Mouse (Mus musculus) left cerebral cortex, postnatal 14 days (tissue): ENCODE measurements around the gene Frs3. TPM values are rescaled to one million over a fixed set of nuclear protein-coding genes. Genes with fewer than 3 reads are reported as not detected.
A peak's percentile ranks its signal among the peaks of the same experiment; 100 is the strongest.
"Not testable (repeated sequence)": the region's sequence is repeated elsewhere in the genome, so short reads cannot be mapped to it uniquely, and the experiment has no call there.

Source experiments
- DNase-seq, 2 experiments: peaks; one replicate each; pipeline ENCODE4 v3.0.0; 2021 to 2022; ENCODE audit warnings: low spot score in 2 of 2, mixed read lengths in 1 of 2
- intact Hi-C: fragments of 180-260 bp; cut with DNase I; formaldehyde crosslinking; loops from one replicate; pipeline ENCODE4 v1.15.1; 2025
- long read RNA-seq, 2 experiments: library from polyadenylated mRNA; stranded (forward); transcript quantifications; one replicate each; pipeline ENCODE4 v2.0.0; 2021
- total RNA-seq, 2 experiments: library from RNA; stranded (reverse); gene quantifications; 2 replicates each; pipeline ENCODE4 v1.2.3; 2021

The Frs3 gene
- 10 to 100 TPM; 23.4 to 26.1 TPM for total RNA-seq
- long read RNA-seq, experiment 1, transcript Frs3-201 (7 exons, 2,144 nt): major isoform, 11 of 18 reads
- long read RNA-seq, experiment 1, partial matches to known transcripts: 1 of 18 reads
- long read RNA-seq, experiment 1, other reads (novel, unspliced or antisense): 6 of 18 reads
- long read RNA-seq, experiment 2, transcript Frs3-201 (7 exons, 2,144 nt): major isoform, 7 of 17 reads
- long read RNA-seq, experiment 2, partial matches to known transcripts: 5 of 17 reads
- long read RNA-seq, experiment 2, other reads (novel, unspliced or antisense): 5 of 17 reads

DNA sequence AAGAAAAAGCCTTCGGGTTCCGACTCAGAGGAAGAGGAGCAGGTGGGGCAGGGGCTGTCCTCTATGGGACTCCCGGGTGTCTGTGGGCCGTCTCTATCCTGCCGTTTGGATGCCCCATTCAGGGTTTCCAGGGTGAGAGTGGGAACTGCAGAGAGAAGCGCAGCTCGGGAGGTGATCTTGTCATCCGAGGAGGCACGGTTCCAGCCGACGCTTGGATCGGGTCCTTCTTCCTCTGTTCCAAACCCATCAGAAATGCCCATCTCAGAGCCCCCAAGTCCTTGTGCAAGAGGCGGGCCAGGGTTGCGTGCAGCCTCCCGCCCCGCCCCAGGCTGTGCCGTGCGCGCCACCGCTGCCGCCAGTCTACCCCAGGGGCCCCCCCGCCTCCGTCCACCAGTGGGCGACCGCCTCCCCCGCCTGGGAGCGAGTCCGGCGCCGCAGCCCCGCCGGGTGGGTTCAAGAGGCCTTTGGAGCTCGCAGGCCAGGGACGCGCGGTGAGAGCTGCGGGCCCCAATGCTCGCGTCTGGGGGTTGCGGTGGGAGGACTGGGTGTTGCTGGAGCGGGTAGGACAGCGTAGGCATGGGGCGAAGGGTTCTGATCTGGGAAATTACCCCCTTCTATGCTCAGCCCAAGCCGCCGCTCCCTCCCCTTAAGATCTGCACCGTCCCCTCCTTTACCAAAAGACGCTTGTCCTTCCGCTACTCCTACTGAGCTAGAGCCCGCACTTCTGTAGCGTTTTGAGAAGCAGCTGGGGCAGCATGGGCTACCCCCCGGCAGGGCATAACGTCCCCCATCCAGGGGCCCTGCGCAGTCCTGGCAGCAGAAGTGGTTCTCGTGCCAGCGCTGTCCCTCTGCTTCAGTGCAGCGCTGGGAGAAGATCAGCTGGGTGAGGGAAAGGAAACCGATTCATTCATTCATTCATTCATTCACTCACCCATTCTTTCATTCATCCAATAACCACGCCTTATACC is at the start of gene Frs3:
Gene Frs3, plus strand, starts transcription at position 423 of the 968 bp plus-strand sequence.
- intact Hi-C loops: no loop called here

DNA sequence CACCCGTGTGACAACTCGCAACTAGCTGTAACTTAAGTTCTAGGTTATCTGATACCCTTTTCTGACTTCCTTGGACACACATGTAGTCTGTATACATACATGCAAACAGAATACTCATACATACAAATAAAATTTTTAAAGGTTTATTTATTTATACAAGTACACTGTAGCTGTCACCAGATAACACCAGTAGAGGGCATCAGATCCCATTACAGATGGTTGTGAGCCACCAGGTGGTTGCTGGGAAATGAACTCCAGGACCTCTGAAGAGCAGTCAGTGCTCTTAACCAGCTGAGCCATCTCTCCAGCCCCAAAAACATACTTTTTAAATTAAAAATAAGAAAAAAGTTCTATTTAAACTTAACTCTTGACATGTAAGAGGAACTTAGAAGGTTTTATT is 45.8 kb upstream of the Frs3 start:
- intact Hi-C loops: loop anchor here (5.0 kb wide), 1 partner anchor 34 kb away; no protein-coding TSS in a partner anchor
- no peak for DNase-seq

More for the DNA sequence above, at the start of gene Frs3:
- peak; percentile 75 to 78 for DNase-seq

DNA sequence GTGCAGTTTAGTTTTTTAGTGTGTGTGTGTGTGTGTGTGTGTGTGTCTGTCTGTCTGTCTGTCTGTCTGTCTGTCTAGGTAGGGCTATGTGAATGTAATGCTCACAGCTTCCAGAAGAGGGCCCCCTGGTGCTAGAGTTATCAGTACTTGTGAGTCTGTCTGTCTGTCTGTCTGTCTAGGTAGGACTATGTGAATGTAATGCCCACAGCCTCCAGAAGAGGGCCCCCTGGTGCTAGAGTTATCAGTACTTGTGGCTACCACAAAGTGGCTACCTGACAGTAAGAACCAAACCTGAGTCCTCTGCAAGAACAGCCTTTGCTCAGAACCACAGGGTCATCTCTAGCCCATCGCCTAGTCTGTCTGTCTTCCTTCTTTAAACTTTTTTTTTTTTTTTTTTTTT is 42.1 kb upstream of the Frs3 start:
- DNase-seq: peak; percentile 63 to 84
- intact Hi-C loops: no loop called here

DNA sequence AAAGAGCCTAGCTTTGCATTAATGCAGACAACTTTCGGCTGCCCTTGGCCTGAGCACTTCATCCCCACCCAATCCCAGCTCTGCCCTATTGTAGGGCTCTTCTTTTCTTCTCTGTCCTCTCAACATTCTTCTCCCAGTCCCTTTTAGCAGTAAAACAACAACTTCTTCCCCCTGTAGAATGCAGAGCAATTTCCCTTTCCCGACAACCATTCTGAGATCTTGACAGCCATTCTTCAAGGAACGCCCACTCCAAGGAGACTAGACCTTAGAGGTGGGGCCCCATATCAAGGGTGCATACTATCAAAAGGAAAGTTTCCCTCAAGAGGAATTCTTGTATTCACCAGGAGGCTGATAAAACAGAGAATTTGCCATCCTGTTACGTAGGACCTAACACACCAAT is 39.9 kb upstream of the Frs3 start:
- intact Hi-C loops: no loop called here
- DNase-seq: no peak

DNA sequence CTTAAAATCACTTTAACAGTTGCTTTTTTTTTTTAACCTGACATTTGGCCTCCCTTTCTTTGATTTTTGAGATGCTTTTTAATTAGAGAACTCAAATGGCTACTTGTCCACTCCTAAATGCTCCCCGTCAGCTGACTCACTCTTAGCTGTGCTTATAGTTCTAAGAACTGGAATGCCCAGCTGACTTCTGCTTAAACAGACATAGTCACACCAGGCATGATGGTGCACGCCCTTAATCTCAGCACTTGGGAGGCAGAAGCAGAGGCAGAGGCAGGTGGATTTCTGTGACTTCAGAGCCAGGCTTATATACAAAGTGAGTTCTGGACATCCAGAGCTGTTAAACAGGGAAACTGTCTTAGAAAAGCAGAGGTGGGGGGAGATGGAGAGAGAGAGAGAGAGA is 36.9 kb upstream of the Frs3 start:
- intact Hi-C loops: no loop called here

DNA sequence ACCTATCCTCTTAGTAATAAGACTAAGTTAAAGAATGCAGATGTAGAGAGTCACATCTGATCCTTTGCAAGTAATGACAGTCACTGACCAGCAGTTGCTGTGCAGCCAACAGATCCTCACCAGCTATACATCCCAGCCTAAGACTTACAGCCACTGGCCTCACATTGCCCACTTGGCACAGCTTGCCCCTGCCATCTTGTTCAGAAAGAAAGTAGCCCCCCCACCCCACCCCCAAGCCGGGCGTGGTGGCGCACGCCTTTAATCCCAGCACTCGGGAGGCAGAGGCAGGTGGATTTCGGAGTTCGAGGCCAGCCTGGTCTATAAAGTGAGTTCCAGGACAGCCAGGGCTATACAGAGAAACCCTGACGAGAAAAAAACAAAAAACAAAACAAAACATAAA is 34.5 kb upstream of the Frs3 start:
- intact Hi-C loops, DNase-seq: not testable (repeated sequence)

More for the DNA sequence above, 36.9 kb upstream of the Frs3 start:
- DNase-seq: no peak

DNA sequence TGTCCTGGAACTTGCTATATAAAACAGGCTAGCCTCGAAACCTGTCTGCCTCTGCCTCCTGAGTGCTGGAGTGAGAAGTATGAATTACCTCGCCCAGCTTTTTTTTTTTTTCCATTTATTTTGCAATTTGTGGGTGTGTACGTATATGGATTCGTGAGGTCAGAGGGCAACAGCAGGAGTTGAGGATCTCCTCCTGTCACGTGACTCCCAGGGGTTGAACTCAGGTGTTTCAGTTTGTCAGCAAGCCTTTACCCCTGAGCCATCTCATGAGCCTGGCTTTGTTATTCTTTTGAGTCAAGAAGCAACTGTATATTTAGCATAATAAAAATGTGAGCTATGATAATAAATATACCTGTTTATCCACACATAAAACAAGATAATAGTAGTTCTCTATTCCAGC is 33.1 kb upstream of the Frs3 start:
- intact Hi-C loops: no loop called here
- DNase-seq: no peak

DNA sequence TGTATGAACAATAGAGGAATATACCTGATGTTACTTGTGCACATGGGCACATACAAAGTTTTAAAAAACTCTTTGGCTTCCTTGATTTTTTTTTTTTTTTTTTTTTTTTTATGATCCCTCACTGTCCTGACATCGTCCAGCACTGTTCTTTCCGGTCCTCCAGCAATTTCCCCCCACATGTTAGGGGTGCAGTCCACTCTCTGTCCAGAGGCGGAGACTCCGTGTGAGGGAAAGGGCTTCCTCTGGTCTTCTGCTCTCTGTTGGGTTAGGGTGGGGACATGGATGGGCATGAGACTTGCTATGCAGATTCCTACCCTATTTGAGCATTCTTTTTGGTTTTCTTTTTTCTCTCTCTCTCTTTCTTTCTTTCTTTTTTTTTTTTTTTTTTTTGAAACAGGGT is 30.9 kb upstream of the Frs3 start:
- intact Hi-C loops: no loop called here
- DNase-seq: no peak

DNA sequence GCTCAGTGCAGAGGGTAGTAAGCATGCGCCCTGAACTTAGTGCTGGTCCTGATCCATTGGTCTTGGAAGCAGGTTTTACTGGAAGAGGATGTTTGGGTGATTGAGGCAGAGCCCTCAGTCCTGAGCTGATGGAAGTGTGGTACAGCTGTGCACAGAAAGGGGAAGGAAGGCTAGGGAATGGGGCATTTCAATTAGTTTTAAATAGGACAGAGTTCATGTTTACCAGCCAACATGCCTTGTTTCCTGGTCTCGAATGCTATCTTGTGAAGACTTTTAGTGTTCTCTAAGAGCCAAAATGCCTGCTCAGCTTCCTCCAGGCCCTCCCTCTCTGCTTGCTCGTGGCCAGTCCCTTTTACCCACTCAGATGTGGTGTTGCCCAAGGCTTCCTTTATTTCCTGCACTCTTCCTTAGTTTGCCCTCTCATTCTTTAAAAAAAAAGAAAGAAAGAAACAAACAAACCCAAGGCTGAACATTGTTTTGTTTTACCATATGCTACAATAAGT is 30.0 kb upstream of the Frs3 start:
- DNase-seq: no peak
- intact Hi-C loops: no loop called here

DNA sequence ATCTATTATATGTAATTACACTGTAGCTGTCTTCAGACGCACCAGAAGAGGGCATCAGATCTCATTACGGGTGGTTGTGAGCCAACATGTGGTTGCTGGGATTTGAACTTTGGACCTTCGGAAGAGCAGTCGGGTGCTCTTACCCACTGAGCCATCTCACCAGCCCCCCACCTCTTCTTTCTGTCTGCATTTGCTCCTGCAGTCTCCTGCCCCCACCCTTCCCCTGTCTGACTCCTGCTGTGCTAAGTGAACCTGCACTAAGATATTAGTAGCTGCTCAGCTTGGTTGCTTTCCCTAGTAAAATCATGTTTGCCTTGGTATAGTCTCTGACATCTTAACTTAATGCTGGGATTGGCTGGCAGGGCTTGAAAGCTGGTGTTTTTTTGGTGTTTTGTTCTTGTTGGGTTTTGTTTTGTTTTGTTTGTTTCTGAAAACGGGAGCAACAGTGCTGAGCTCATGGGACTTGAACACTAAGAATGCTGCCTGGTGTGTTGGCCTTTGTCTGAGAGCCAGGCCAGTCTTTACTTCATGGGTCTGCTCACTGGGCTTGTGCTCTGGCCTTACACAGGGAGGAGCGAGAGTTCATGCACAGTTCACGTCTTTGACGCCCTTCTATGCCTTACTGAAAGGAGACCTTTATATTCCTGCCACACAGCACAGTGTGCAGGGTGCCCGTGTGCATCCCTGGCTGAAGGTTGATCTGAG is 25.7 kb upstream of the Frs3 start:
- intact Hi-C loops: no loop called here
- no peak for DNase-seq

DNA sequence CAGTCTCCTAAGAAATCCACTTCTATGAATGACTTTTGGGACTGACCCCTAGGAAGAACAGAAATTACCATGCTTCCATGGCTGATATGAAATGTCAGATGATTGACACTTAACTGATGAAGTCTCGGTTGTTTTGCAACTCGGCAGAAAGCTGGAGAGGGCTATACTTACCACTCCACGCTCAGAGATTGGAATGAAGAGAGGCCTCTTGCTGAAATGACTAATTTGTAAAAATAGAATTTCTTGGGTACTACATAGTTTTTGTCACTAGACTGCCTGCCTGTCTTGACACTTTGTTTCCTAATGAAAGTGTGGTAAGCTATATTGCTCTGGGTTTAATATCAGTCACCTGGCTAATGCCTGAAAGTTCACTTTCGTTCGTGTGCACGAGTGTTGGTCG is 24.4 kb upstream of the Frs3 start:
- intact Hi-C loops: no loop called here

DNA sequence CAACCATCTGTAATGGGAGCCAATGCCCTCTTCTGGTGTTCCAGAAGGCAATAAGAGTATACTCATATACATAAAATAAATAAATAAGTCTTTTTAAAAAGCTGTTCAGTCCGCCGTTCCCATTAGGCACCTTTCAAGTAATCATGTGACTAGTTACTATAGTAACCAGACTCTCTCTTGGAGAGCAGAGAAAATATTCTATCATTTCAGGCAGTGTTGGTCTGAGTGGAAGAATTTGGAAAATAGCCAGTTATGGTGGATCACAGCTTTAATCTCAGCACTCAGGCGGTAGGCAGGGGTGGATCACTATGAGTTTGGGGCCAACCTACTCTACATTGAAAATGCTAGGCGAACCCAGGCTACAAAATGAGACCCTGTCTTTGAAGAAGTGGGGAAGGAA is 19.7 kb upstream of the Frs3 start:
- intact Hi-C loops: loop anchor here (5.0 kb wide), 1 partner anchor 37 kb away; the partner anchor contains the start of gene Usp49
- DNase-seq: no peak

More for the DNA sequence above, 24.4 kb upstream of the Frs3 start:
- no peak for DNase-seq

DNA sequence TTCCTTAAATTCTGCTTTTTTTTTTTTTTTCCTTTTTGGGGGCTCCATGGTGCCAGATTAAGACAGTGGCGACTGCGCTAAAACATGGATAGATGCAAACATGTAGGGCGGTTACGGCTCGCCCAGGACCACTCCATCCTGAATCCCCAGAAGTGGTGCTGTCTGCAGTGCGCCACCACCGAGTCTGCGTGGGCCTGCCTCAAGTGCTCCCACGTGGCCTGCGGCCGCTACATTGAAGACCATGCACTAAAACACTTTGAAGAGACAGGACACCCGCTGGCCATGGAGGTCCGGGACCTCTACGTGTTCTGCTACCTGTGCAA is 16.9 kb upstream of the Frs3 start:
- intact Hi-C loops: loop anchor here (10.0 kb wide), 1 partner anchor 157 kb away; no protein-coding TSS in a partner anchor
- no peak for DNase-seq

DNA sequence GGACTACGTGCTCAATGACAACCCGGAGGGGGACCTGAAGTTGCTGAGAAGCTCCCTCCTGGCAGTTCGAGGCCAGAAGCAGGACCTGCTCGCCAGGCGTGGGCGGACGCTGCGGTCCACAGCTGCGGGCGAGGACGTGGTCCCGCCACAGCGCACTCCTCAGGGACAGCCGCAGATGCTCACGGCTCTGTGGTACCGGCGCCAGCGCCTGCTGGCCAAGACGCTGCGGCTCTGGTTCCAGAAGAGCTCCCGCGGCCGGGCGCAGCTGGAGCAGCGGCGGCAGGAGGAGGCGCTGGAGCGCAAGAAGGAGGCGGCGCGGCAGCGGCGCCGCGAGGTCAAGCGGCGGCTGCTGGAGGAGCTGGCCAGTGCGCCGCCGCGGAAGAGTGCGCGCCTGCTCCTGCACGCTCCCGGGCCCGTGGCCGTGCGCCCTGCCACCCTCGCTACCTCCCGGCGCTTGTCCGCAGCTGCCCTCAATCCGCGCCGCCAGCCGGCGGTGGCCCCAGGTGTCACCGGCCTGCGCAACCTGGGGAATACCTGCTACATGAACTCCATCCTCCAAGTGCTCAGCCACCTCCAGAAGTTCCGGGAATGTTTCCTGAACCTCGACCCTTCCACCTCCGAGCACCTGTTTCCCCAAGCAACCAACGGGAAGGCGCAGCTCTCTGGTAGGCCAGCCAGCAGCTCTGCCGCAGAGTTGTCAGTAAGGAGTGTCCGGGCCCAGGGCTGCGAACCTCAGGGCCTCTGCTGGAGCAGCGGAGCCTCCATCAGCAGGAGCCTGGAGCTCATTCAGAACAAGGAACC is 16.3 kb upstream of the Frs3 start:
- DNase-seq: peak; percentile 37 to 40
- intact Hi-C loops: loop anchor here (10.0 kb wide), 1 partner anchor 158 kb away; no protein-coding TSS in a partner anchor

DNA sequence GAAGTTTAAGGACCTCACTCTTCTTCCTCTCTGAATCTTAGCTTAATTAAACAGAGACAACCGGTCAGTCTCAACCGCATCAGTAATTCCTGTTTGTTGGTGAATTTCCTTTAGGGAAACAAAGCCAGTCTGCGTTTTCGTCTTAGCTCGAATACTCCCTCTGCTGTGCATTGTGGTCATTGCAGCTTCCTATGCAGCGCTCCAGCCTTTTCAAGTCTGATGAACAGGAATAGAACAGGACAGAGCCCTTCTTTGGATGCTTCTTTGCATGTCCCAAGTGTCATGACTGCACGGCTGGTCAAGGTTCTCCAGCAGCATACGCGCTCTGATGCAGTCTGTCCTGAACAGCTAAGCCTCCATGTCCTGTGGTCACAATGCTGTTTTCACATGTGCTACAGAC is 12.2 kb upstream of the Frs3 start:
- DNase-seq: peak; percentile 80 to 84
- intact Hi-C loops: loop anchor here (5.0 to 10.0 kb wide), 3 partner anchors 34 to 162 kb away; no protein-coding TSS in a partner anchor

DNA sequence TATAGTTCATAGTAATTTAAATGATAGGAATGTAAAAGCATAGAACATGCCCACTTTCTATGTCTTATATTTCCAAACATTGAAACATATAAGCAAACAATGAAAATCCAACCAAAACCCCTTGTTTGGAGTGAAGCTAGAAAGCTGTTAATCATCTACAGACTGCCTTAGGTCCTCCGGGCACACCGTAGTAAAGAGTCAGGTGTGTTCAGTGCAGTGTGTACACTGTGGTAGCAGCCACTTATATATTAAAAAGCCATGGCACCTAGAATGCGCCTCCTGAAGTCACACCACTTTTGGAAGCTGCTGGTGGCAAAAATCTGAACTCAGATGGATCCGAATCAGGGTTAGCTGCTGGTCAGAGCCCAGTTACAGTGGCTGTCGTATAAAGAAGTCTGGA is 10.6 kb upstream of the Frs3 start:
- intact Hi-C loops: loop anchor here (5.0 to 10.0 kb wide), 3 partner anchors 36 to 163 kb away; no protein-coding TSS in a partner anchor
- no peak for DNase-seq

DNA sequence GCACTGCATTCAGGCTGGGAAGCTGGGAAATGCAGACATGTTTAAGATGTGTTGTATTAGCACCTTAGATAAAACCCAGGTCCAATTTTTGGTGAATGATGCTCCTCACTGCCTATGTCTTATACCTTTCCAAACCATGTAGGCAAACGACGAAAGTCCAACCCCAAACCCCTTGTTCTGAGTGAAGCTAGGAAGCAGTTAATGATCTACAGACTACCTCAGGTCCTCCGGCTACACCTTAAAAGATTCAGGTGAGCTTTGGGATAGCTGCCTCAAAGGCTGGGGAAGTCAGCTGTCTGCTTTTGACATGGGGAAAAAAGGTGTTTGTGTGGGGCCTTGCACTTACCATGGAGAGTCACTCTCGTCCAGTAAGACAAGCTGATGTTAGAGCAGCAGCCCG is 10.1 kb upstream of the Frs3 start:
- intact Hi-C loops: loop anchor here (5.0 to 10.0 kb wide), 3 partner anchors 36 to 164 kb away; no protein-coding TSS in a partner anchor
- no peak for DNase-seq

DNA sequence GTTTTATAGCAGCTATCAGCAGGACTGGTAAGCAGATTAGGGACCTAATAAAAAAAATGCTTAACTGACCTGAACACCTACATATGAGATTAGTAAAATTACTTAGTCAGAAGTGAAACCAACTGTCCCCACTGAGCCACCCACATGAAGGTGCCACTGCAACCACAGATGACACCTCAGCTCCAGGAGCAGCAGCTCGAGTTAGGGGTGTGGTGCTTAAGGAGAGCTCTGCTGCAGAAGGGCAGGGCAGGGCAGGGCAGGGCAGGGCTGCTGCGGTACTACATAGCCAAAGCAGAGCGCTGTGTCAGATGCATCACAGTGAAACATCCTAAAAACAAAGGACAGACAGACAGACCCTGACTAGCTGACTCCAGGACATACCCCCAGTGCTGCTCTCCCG is 6.0 kb upstream of the Frs3 start:
- intact Hi-C loops: loop anchor here (5.0 kb wide), 1 partner anchor 71 kb away; the partner anchor contains the start of genes Bysl, Gm20517 and Med20
- no peak for DNase-seq
